Mouse (Mus musculus): ENCODE data around the gene Rnf31. TPM values are rescaled to one million over a fixed set of nuclear protein-coding genes. Genes with fewer than 3 reads are reported as not detected.
A peak's percentile ranks its signal among the peaks of the same experiment; 100 is the strongest.

The Rnf31 gene
- polyA plus RNA-seq, 3 experiments from 2014 or later: 26.7 to 37.2 (median 35.3) TPM

GRCm38 (mm10) chr14:55604823-55605222, 13.3 kb downstream of the Rnf31 start:
- ATAC-seq: no peak

- ATAC-seq: no peak
Measured at GRCm38 (mm10) chr14:55605743-55606459, 14.4 kb downstream of the Rnf31 start.

- ATAC-seq: no peak
Measured at GRCm38 (mm10) chr14:55608339-55608738, 16.8 kb downstream of the Rnf31 start.

GRCm38 (mm10) chr14:55613346-55613745, 21.8 kb downstream of the Rnf31 start:
- ATAC-seq: no peak

- ATAC-seq: no peak
Measured at GRCm38 (mm10) chr14:55614565-55615178, 23.2 kb downstream of the Rnf31 start.

- ATAC-seq: no peak
Measured at GRCm38 (mm10) chr14:55615876-55616275, 24.4 kb downstream of the Rnf31 start.

GRCm38 (mm10) chr14:55616844-55617243, 25.3 kb downstream of the Rnf31 start:
- no peak for ATAC-seq

GRCm38 (mm10) chr14:55617822-55618221, 26.3 kb downstream of the Rnf31 start, which contains the start of gene Rec8:
Rec8 (plus strand) TSS chr14:55618037.
- ATAC-seq: peak; percentile 60

- no peak for ATAC-seq
Measured at GRCm38 (mm10) chr14:55618486-55619195, 27.1 kb downstream of the Rnf31 start.

GRCm38 (mm10) chr14:55628077-55628827, 36.7 kb downstream of the Rnf31 start:
- ATAC-seq: no peak

- peak; percentile 65 for ATAC-seq
Measured at GRCm38 (mm10) chr14:55629312-55629711, 37.8 kb downstream of the Rnf31 start.

- no peak for ATAC-seq
Measured at GRCm38 (mm10) chr14:55634874-55635522, 43.5 kb downstream of the Rnf31 start.

- peak; percentile 99 for ATAC-seq
Measured at GRCm38 (mm10) chr14:55635523-55636007, 44.1 kb downstream of the Rnf31 start, which contains the start of gene Ipo4. Ipo4 (minus strand) TSS chr14:55635957.

- no peak for ATAC-seq
Measured at GRCm38 (mm10) chr14:55637795-55638194, 46.3 kb downstream of the Rnf31 start, which contains the start of gene Gm49378. Gm49378 (minus strand) TSS chr14:55637895.

GRCm38 (mm10) chr14:55640816-55641215, 49.3 kb downstream of the Rnf31 start:
- no peak for ATAC-seq

GRCm38 (mm10) chr14:55641291-55641690, 49.8 kb downstream of the Rnf31 start:
- ATAC-seq: no peak

- ATAC-seq: no peak
Measured at GRCm38 (mm10) chr14:55642679-55643059, 51.2 kb downstream of the Rnf31 start.

GRCm38 (mm10) chr14:55643060-55643907, 51.8 kb downstream of the Rnf31 start, which contains the start of gene Tm9sf1:
Tm9sf1 (minus strand) TSS chr14:55643806.
- peak; percentile 73 for ATAC-seq

- ATAC-seq: peak; percentile 38
Measured at GRCm38 (mm10) chr14:55644261-55644888, 52.9 kb downstream of the Rnf31 start.

GRCm38 (mm10) chr14:55649884-55650283, 58.4 kb downstream of the Rnf31 start, which contains the start of gene Tssk4:
Tssk4 (plus strand) TSS chr14:55650184.
- no peak for ATAC-seq
